Mouse (Mus musculus) brain, embryonic 14.5 days (tissue): ENCODE measurements at regions not wholly inside any gene's neighbourhood (a gene's known extent, or its start where the extent isn't known, plus 50 kb on each side); places are given as distances from the start of the nearest gene placed in this dataset.

ENCODE experiments used
- CTCF ChIP-seq: fragments of 200-500 bp; IDR thresholded peaks from 2 replicates; pipeline ENCODE4 v1.5.1; 2012; ENCODE audit warnings: inconsistent platforms, mild to moderate bottlenecking, moderate library complexity, borderline replicate concordance; ENCODE audit not compliant: insufficient read depth, insufficient read length; ENCODE audit errors: extremely low read depth
- POLR2A ChIP-seq: fragments of 200-500 bp; IDR thresholded peaks from 2 replicates; pipeline ENCODE4 v1.6.1; 2012; ENCODE audit warnings: mild to moderate bottlenecking, inconsistent platforms, borderline replicate concordance; ENCODE audit not compliant: poor library complexity, insufficient read depth, insufficient read length, severe bottlenecking; ENCODE audit errors: extremely low read depth

- TF ChIP-seq CTCF (no peak), POLR2A (no peak)
These were observed 139.1 kb upstream of the Igsf21 start for GRCm38 (mm10) chr4:140385686-140386085.
